Mouse (Mus musculus) brain, embryonic 14.5 days (tissue): ENCODE measurements at regions not wholly inside any gene's neighbourhood (a gene's known extent, or its start where the extent isn't known, plus 50 kb on each side); places are given as distances from the start of the nearest gene placed in this dataset.

Experiments used
- DNase-seq: peaks from one replicate; pipeline ENCODE4 v3.0.0-alpha.2; 2011; ENCODE audit warnings: low read depth
- CTCF ChIP-seq: fragments of 200-500 bp; IDR thresholded peaks from 2 replicates; pipeline ENCODE4 v1.5.1; 2012; ENCODE audit warnings: inconsistent platforms, mild to moderate bottlenecking, moderate library complexity, borderline replicate concordance; ENCODE audit not compliant: insufficient read depth, insufficient read length; ENCODE audit errors: extremely low read depth
- POLR2A ChIP-seq: fragments of 200-500 bp; IDR thresholded peaks from 2 replicates; pipeline ENCODE4 v1.6.1; 2012; ENCODE audit warnings: mild to moderate bottlenecking, inconsistent platforms, borderline replicate concordance; ENCODE audit not compliant: poor library complexity, insufficient read depth, insufficient read length, severe bottlenecking; ENCODE audit errors: extremely low read depth

DNA sequence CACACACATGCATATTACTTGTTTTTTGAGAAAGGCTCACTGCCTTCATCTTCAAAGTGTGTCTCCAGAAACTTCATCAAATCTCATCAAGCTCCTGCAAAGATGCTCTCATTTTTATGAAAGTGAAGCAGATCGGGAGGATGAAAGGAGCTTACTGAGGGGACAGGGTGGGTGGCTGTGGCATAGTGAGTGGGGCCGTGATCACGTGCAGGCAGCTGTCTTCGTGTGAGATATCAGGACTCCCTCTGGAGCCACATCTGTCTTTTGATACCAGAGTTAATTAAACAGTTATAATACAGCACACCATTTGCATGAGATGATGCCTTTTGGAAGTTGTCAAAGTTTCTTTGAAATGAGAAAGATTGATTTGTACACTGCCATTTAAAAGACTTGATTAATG, 180.0 kb upstream of the Tmtc4 start:
- TF ChIP-seq CTCF (no peak), POLR2A (no peak)
- peak; percentile 29 for DNase-seq

- peak; percentile 75 for DNase-seq
- no peak for TF ChIP-seq CTCF
- TF ChIP-seq POLR2A = no peak
Observed at GRCm38 (mm10) chr14:123143489-123144046, 159.7 kb upstream of the Tmtc4 start.

GRCm38 (mm10) chr14:123138743-123139705, 155.2 kb upstream of the Tmtc4 start:
- no peak for TF ChIP-seq POLR2A
- peak; percentile 95 for DNase-seq

DNA sequence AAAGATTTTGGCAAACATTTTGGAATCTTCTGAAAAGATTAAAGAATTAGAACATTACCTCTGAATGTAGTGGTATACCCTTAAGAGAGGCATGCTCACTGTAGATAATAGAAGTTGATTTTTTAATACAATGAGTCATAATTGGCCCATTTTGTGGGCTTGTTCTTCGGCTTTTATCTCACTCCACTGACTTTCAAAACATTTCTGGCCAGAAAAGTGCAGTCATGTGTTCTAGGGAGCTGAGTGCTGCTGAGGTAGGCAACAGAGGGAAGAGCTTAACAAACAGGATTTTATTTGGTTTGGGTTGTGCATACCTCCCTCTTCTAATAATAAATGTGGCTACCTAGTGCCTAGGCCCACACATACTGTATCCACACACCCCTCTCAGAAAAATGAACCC, 150.1 kb upstream of the Tmtc4 start:
- TF ChIP-seq POLR2A (no peak), CTCF (no peak)

DNA sequence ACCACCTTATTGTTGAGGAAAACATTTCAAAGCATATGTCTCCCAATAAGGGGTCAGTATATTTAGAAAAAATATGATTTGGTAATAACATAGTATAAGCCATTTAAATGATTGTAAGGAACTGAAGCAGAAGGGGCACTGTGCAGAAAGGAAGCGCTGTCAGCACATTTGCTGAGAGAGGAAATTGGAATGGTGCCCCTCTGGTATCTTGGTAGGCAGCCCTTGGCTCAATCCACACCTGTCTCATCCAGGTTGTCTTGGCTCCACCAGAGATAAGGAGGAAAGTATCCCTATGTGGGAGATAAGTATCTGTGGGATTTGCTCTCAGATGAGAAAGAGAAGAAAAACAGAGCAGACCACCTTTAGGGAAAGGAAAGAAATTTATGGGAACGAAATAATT, 136.5 kb upstream of the Tmtc4 start:
- TF ChIP-seq POLR2A (no peak), CTCF (no peak)
- no peak for DNase-seq

More for the DNA sequence above, 150.1 kb upstream of the Tmtc4 start:
- no peak for DNase-seq

- TF ChIP-seq CTCF = no peak
- no peak for TF ChIP-seq POLR2A
- DNase-seq = no peak
Observed at GRCm38 (mm10) chr14:123116337-123116736, 132.5 kb upstream of the Tmtc4 start.

GRCm38 (mm10) chr14:123110533-123110932, 126.7 kb upstream of the Tmtc4 start:
- TF ChIP-seq POLR2A = no peak
- TF ChIP-seq CTCF = no peak
- no peak for DNase-seq

DNA sequence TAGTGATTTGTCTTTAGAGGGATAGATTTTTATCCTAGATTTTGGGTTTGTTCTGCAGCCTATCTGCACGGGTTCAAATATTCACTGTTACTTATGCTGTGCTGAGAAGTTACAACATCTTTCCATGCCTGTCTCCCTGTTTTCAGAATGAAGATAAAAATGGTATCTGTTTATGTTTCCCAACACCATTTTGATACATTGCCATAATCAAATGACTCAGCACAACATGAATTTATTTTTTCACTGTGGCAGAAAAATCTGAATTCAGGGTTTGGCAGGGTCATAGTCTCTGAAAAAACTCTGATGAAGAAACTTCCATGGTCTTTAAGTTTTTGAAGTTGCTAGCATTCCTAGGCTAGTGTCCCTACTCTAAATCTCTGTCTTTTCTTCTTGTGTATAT, 116.5 kb upstream of the Tmtc4 start:
- no peak for DNase-seq
- TF ChIP-seq POLR2A (no peak), CTCF (no peak)

DNA sequence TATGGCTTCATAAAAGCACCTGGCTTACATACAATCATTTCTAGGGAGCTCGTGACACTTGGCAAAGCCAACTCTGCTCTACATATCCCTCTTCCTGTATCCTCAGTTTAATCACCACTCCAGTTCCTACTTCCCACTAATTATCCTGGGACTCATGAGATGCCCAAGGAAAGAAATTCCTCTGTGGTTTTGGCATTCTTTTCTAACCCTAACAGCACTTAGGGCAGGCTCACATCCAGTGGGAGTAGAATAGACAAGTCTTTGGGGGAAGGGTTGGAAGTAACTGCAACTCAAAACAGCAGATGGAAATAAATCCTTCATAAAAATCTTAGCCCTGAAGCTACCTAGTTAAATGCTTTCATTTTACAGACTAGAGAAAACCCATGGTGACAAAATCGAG, 112.3 kb upstream of the Tmtc4 start:
- TF ChIP-seq CTCF (no peak), POLR2A (no peak)
- no peak for DNase-seq

DNA sequence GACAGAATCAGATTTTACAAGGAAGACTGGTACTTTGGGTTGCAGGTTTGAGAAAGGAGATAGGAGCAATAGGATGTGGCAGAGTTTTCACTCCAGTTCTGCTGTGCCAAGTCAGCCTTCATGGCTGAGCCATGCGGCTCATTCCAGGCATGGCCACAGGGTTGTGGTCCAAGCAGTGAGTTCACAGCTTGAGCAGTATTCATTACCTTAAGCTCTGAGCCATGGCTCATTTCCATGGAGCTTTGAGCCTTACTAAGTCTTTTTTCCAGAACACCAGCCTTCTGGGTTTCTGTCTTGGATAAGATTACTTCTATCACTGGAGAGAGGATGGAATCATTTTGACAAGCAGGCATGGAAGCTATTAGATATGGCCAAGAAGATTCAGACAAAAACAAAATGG, 98.2 kb upstream of the Tmtc4 start:
- no peak for DNase-seq
- TF ChIP-seq POLR2A (no peak), CTCF (no peak)

DNA sequence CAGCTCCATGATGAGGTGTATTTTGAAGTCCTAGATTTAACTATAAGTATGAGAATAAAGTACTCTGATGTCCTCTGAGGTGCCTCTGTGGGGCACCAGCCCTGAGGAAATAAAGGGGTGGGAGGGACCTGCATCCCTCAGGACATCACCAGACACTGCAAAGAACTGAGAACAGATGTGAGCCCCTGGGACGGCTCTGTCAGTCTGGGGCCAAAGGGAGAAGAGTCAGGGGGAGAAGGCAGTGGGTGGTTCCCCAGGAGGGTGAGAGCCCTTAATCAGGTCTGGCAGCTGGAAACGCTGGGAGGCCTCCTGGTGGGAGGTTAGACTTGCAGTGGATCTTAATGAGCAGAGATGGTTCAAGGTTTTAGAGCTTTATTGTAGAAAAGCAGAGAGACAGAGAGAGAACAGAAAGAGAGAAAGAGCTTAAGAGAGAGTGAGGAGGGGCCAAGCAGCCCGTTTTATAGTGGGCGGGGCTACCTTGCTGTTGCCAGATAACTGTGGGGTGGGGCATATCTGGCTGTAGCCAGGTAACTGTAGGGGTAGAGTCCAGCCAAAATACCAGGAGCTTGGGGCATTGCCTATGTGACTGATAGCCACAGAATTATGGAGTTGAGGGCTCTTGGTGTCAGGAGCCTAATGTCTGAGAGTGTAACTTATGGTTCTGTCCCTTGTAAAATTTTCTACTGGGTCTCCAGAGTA, 97.3 kb upstream of the Tmtc4 start:
- no peak for DNase-seq
- TF ChIP-seq CTCF = no peak
- no peak for TF ChIP-seq POLR2A
